Mouse (Mus musculus): ENCODE results near the gene Olfr39.
"Not testable (repeated sequence)": the region's sequence is repeated elsewhere in the genome, so short reads cannot be mapped to it uniquely, and the experiment has no call there.

The Olfr39 gene

DNA sequence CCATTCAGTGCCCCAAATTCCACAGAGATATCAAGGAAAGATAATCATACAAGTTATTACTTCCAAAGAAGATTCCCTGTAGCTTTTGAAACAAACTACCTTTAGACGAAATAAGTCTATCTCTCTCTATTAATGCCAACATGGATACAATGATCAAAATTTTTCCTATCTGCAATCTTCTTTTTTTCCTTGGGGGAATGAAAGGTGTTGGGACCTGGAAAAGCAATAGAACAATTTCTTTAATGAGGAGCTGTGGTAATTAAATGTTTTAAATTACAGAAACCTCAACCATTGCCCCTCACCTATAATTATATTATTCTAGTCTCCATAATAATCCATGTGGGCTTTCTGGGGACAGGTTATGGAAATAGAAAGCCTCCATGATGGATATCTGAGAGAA is at the start of gene Olfr39:
Gene Olfr39 (plus strand): TSS at position 301 of the 400 bp plus-strand sequence.
- no peak for DNase-seq (ENCODE audit: low read depth, low spot score)

DNA sequence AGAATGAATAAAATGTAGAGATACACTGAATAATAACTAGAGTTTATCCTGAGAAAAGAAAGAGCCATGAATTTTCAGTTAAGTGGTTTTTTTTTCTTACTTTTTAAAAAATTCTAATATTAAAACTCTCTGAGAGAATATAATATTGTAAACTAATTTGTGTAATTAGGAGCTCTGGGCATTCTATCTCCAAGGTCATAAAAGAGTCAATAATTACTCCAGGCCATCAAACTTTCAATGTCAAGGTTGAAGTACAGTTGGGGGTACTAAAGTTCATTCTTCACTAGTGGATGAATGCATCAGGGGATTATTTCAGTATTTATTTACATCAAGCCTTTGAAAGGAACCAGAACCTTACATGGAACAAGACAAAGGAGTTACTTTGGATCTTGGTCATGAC is 45.3 kb upstream of the Olfr39 start, which contains the start of gene Olfr872:
Gene Olfr872 (plus strand): TSS at position 301 of the 400 bp plus-strand sequence.
- DNase-seq (ENCODE audit: low read depth, low spot score): no peak

DNA sequence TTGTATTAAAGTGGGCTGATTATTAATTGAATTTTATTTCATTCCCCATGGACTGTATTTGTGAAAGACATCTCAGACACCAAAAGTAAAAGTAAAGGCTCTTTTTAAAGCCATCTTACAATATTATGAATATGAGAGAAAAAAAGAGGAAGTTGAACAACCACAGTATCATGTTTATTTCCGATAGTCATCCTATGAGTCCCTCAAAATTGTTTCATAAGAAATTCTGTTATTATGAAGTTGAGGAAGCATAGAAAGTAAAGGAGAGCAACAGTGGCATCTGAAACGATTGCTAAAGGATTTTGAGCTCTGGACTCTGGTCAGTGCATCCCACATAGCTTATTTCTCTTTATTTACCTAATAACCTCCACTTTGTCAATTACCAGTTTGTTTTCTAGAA is 44.8 kb upstream of the Olfr39 start:
- no peak for DNase-seq (ENCODE audit: low read depth, low spot score)

DNA sequence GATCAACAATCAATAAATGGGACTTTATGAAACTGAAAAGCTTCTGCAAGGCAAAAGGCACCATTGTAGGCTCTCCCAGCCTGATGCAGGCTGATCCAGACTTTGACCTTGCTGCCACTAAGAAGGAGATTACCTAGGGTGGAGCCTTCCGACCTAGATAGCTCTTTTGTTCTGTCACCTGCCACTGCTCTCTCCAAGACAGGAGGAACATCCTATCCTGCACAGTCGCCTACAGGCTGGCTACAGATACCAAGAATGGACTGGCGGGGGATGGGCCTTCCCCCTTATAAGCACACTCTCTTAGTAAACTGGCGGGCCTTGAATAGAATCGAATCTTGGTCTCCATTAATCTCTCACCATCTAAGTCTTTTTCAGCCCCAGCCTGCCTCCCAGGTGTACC is 13.4 kb downstream of the Olfr39 start:
- DNase-seq (ENCODE audit: low read depth, low spot score): not testable (repeated sequence)

DNA sequence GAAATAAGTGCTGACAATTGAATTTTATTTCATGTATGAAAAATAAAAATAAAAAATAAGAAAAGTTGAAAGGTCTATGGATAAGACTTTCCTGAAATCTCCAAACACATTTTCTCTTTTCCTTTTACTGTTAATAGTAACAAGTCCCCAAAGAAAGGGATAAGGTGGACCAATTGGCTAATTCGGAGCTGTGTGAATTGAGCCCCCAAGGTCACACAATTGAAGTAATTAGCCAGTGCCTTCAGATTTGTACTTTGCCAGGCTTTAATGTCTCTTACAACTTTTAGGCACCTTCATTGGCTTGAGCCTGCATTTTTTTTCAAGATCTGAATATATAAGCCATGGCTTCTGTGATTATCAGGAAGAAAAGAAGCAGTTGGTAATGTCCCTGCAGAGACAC is 16.1 kb downstream of the Olfr39 start, which contains the start of gene Olfr873:
Gene Olfr873 (plus strand): TSS at position 301 of the 400 bp plus-strand sequence.
- DNase-seq (ENCODE audit: low read depth, low spot score): no peak

DNA sequence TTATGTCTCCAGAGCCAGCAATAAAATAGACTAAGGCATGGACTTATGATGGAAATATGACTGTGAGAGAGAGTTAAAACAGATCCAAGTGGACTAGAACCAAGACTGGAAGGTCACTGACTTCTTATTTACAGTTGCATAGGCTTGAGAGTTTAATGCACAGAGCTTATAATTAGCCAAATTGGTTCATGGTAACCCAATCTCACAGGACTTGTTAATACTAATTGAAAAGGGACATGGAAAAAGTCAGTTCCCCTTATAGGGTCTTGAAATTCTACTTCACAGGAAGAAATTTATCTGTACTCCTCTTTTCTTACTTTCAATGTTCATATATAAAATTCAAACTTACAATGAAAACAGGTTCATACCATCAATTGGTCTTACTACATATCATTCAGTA is 53.8 kb downstream of the Olfr39 start, which contains the start of gene Olfr18:
Gene Olfr18 (minus strand): TSS at position 101 of the 400 bp plus-strand sequence.
- no peak for DNase-seq (ENCODE audit: low read depth, low spot score)
